Mouse (Mus musculus) thymus, adult 2 months (tissue): ENCODE measurements around the gene Ptch2. TPM values are rescaled to one million over a fixed set of nuclear protein-coding genes. Genes with fewer than 3 reads are reported as not detected.

Experiments
- DNase-seq: peaks from one replicate; pipeline ENCODE4 v3.0.0; 2021
- H3K27ac ChIP-seq: fragments of 200-500 bp; 2 replicates; pipeline ENCODE4 v1.5.1; 2012; ENCODE audit warnings: low read length, control low read depth; ENCODE audit not compliant: control insufficient read depth, insufficient read depth
- H3K27me3 ChIP-seq: fragments of 200-500 bp; 2 replicates; pipeline ENCODE4 v1.6.1; 2012; ENCODE audit warnings: mild to moderate bottlenecking, low read length, moderate library complexity, mixed read lengths; ENCODE audit not compliant: control insufficient read depth, insufficient read depth
- H3K36me3 ChIP-seq: fragments of 200-500 bp; 2 replicates; pipeline ENCODE4 v1.6.1; 2012; ENCODE audit warnings: mild to moderate bottlenecking, low read length, moderate library complexity; ENCODE audit not compliant: control insufficient read depth, insufficient read depth
- H3K4me1 ChIP-seq: fragments of 200-500 bp; replicated peaks from 2 replicates; pipeline ENCODE4 v1.6.1; 2012; ENCODE audit warnings: low read length; ENCODE audit not compliant: control insufficient read depth, insufficient read depth
- H3K4me3 ChIP-seq: fragments of 200-500 bp; 2 replicates; pipeline ENCODE4 v1.5.1; 2012; ENCODE audit warnings: mild to moderate bottlenecking, low read length, control low read depth, moderate library complexity; ENCODE audit not compliant: control insufficient read depth, insufficient read depth
- CTCF ChIP-seq: fragments of 200-500 bp; IDR thresholded peaks from 2 replicates; pipeline ENCODE4 v1.5.1; 2012; ENCODE audit warnings: mild to moderate bottlenecking, control low read depth, low read length, moderate library complexity, borderline replicate concordance; ENCODE audit not compliant: control insufficient read depth, poor library complexity, insufficient read depth; ENCODE audit errors: extremely low read depth
- POLR2A ChIP-seq: fragments of 200-500 bp; IDR thresholded peaks from 2 replicates; pipeline ENCODE4 v1.6.1; 2012; ENCODE audit warnings: mild to moderate bottlenecking, low read length, control low read depth, moderate library complexity; ENCODE audit not compliant: control insufficient read depth, poor library complexity, insufficient read depth; ENCODE audit errors: extremely low read depth
- WGBS: fragments of 180-500 bp; shearing (Covaris S2); methylation state at CpG from one replicate; pipeline ENCODE4 v1.1.7; 2018; 5-methylcytosine and 5-hydroxymethylcytosine counted together
- polyA plus RNA-seq: library from polyadenylated mRNA; depleted of rRNA; stranded (reverse); fragments of >200 nt; gene quantifications from 2 replicates; pipeline ENCODE4 v1.2.3, GENCODE M21; 2012

The Ptch2 gene
- polyA plus RNA-seq, 1 experiment: 0.92 TPM

GRCm38 (mm10) chr4:117056514-117056913, 39.4 kb upstream of the Ptch2 start:
- Histone ChIP-seq H3K27me3 (no peaks in the 10 kb centered on the region), H3K4me3 (no peak overlapping the region), H3K36me3 (no peaks in the 10 kb centered on the region), H3K27ac (no peak overlapping the region), H3K4me1 (no peaks in the 10 kb centered on the region)
- no peak for TF ChIP-seq POLR2A
- no peak for TF ChIP-seq CTCF
- DNase-seq: no peak
- 96% methylated on average over 2 of the region's 2 CpGs for WGBS

DNA sequence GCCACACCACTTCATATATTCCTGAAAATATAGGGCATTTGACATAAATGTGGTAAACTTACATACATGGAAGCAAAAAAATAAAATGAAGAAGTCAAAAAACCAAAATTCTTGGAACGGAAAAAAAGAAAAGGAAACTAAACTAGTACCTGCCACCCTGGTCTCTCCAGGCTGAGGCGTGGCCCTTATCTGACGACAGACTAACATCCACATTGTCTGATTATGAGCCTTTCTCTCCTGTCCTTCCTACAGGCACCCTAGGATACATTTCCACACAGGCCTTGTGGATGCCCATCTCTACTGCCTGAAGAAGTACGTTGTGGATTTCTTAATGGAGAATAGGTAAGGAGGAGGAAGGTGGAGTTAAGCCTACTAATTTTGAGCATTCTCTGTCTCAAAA, 37.4 kb upstream of the Ptch2 start:
- 99% methylated on average over 4 of the region's 4 CpGs for WGBS
- Histone ChIP-seq H3K36me3 (no peaks in the 10 kb centered on the region), H3K27ac (no peak overlapping the region), H3K4me3 (no peak overlapping the region), H3K4me1 (no peaks in the 10 kb centered on the region), H3K27me3 (no peaks in the 10 kb centered on the region)
- TF ChIP-seq POLR2A (no peak), CTCF (no peak)
- DNase-seq: no peak

- no peak for DNase-seq
- no peak overlapping the region for H3K27ac ChIP-seq
- H3K36me3 ChIP-seq: no peaks in the 10 kb centered on the region
- 93% methylated on average over 4 of the region's 4 CpGs for WGBS
- TF ChIP-seq CTCF (no peak), POLR2A (no peak)
- no peak overlapping the region for H3K4me3 ChIP-seq
- no peaks in the 10 kb centered on the region for H3K27me3 ChIP-seq
- no peaks in the 10 kb centered on the region for H3K4me1 ChIP-seq
These were observed 33.0 kb upstream of the Ptch2 start for GRCm38 (mm10) chr4:117062700-117063390.

- Histone ChIP-seq H3K27me3 (no peaks in the 10 kb centered on the region), H3K4me3 (no peak overlapping the region), H3K36me3 (no peaks in the 10 kb centered on the region; the same call in none of the 2 replicates), H3K27ac (no peak overlapping the region), H3K4me1 (no peaks in the 10 kb centered on the region)
- no peak for DNase-seq
- 95% methylated on average over 7 of the region's 7 CpGs for WGBS
- no peak for TF ChIP-seq CTCF
- TF ChIP-seq POLR2A: no peak
These were observed 27.8 kb upstream of the Ptch2 start for GRCm38 (mm10) chr4:117068035-117068434.

DNA sequence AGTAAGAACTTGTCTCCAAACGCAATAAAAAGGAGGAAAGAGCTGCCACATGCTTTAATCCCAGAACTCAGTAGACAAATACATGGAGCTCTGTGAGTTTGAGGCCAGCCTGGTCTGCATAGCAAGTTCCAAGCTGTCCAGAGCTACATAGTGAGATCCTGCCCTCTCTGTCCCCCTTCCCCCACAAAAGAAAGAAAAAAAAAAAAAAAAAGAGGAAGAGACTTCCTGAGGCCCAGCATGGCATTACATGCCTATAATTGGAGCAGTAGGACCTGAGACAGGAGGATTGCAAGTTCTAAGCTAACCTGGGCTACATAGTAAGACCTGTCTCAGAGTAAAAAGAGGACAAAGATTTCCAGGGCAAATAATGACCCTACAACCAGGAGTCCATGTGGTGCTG, 26.2 kb upstream of the Ptch2 start:
- no peaks in the 10 kb centered on the region for H3K27me3 ChIP-seq
- no peak overlapping the region for H3K4me3 ChIP-seq
- DNase-seq: no peak
- no peak overlapping the region for H3K27ac ChIP-seq
- no peaks in the 10 kb centered on the region for H3K4me1 ChIP-seq
- no peaks in the 10 kb centered on the region; the same call in none of the 2 replicates for H3K36me3 ChIP-seq
- WGBS: 94% methylated on average over 1 of the region's 1 CpGs
- no peak for TF ChIP-seq POLR2A
- no peak for TF ChIP-seq CTCF

GRCm38 (mm10) chr4:117070624-117071023, 25.3 kb upstream of the Ptch2 start:
- H3K4me1 ChIP-seq: no peaks in the 10 kb centered on the region
- no peaks in the 10 kb centered on the region for H3K27me3 ChIP-seq
- TF ChIP-seq POLR2A (no peak), CTCF (no peak)
- no peaks in the 10 kb centered on the region; the same call in none of the 2 replicates for H3K36me3 ChIP-seq
- H3K27ac ChIP-seq: no peak overlapping the region
- no peak for DNase-seq
- WGBS: 80% methylated on average over 4 of the region's 4 CpGs
- H3K4me3 ChIP-seq: no peak overlapping the region
